Mouse (Mus musculus) midbrain, embryonic 12.5 days (tissue): ENCODE data around the gene Ralgapa2. TPM values are rescaled to one million over a fixed set of nuclear protein-coding genes. Genes with fewer than 3 reads are reported as not detected.

Experiments used
- ATAC-seq: fragments of 200-750 bp; cut with Nextera tagmentation; 2 replicates; pipeline ENCODE4 v1.8.0; 2017; ENCODE audit warnings: low read depth, moderate TSS enrichment, moderate library complexity; ENCODE audit not compliant: low FRiP score
- H3K27ac ChIP-seq: fragments of 300-500 bp; sonication (generic); replicated peaks from 2 replicates; pipeline ENCODE4 v1.5.1; 2016; ENCODE audit warnings: mild to moderate bottlenecking
- H3K27me3 ChIP-seq: fragments of 300-500 bp; sonication (generic); 2 replicates; pipeline ENCODE4 v1.6.1; 2016; ENCODE audit warnings: mild to moderate bottlenecking
- H3K36me3 ChIP-seq: fragments of 300-500 bp; sonication (generic); 2 replicates; pipeline ENCODE4 v1.6.1; 2016
- H3K4me1 ChIP-seq: fragments of 300-500 bp; sonication (generic); 2 replicates; pipeline ENCODE4 v1.6.1; 2016
- H3K4me2 ChIP-seq: fragments of 300-500 bp; sonication (generic); replicated peaks from 2 replicates; pipeline ENCODE4 v1.6.1; 2016; ENCODE audit warnings: mild to moderate bottlenecking, moderate library complexity
- H3K4me3 ChIP-seq: fragments of 300-500 bp; sonication (generic); 2 replicates; pipeline ENCODE4 v1.5.1; 2016; ENCODE audit warnings: mild to moderate bottlenecking
- H3K9ac ChIP-seq: fragments of 300-500 bp; sonication (generic); replicated peaks from 2 replicates; pipeline ENCODE4 v1.6.1; 2016; ENCODE audit warnings: mild to moderate bottlenecking, moderate library complexity
- H3K9me3 ChIP-seq: fragments of 300-500 bp; sonication (generic); 2 replicates; pipeline ENCODE4 v1.6.1; 2016; ENCODE audit warnings: mild to moderate bottlenecking
- WGBS: fragments of 180-500 bp; shearing (Covaris S2); methylation state at CpG from one replicate; pipeline ENCODE4 v1.1.7; 2016; 5-methylcytosine and 5-hydroxymethylcytosine counted together
- polyA plus RNA-seq: library from polyadenylated mRNA; unstranded; fragments of >200 nt; fragmentation: Nextera tagmentation; extraction: Ambion mirVana; gene quantifications from 2 replicates; pipeline ENCODE4 v1.2.1, GENCODE M21; 2016

Ralgapa2 gene
- polyA plus RNA-seq = 14.2 and 14.4 TPM in 2 replicates

- Histone ChIP-seq H3K4me1 (peaks cover 12% of the 10 kb centered on the region), H3K27me3 (no peaks in the 10 kb centered on the region), H3K36me3 (no peaks in the 10 kb centered on the region), H3K4me3 (peak within 1 kb of the TSS; percentile 87), H3K9ac (peak within 1 kb of the TSS; percentile 90), H3K27ac (peak within 1 kb of the TSS; percentile 56; the same call in 1 of the 2 replicates), H3K4me2 (peak within 1 kb of the TSS; percentile 77), H3K9me3 (no peaks in the 10 kb centered on the region)
- peak; percentile 97 for ATAC-seq
- WGBS = under 1% methylated on average over 52 of the region's 57 CpGs
Observed at GRCm38 (mm10) chr2:146511911-146512580, at the start of gene Ralgapa2. Gene Ralgapa2, minus strand, starts transcription at chr2:146512344.

DNA sequence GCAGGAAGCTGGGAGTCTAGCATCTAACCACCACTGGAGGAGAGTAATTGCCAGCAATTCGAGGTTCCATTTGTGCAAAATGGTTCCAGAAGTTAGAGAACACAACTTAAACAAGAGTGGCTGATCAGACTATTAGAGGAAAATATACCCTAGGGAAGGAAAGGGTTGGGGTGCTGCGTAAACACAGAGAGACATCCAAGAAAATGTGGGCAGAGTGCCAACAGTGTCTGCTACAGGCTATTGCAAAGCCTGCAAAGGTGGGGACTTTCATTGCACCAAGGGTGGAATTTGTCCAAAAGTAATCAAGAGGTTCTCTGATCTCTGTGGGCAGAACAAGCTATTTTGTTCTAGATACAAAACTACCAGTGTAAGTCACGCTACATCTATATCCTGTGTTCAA, 49.4 kb upstream of the Ralgapa2 start:
- Histone ChIP-seq H3K36me3 (no peaks in the 10 kb centered on the region), H3K4me1 (no peaks in the 10 kb centered on the region), H3K4me3 (no peak overlapping the region), H3K27me3 (no peaks in the 10 kb centered on the region), H3K9me3 (no peaks in the 10 kb centered on the region), H3K9ac (no peak overlapping the region), H3K27ac (no peak overlapping the region), H3K4me2 (no peak overlapping the region)
- ATAC-seq = no peak
- WGBS = 88% methylated on average over 3 of the region's 3 CpGs

GRCm38 (mm10) chr2:146560633-146561043, 48.5 kb upstream of the Ralgapa2 start:
- no peak for ATAC-seq
- no peaks in the 10 kb centered on the region for H3K27me3 ChIP-seq
- 86% methylated on average over 4 of the region's 4 CpGs for WGBS
- no peaks in the 10 kb centered on the region for H3K9me3 ChIP-seq
- H3K9ac ChIP-seq = no peak overlapping the region
- no peaks in the 10 kb centered on the region for H3K4me1 ChIP-seq
- H3K4me2 ChIP-seq = no peak overlapping the region
- H3K4me3 ChIP-seq = no peak overlapping the region
- no peaks in the 10 kb centered on the region for H3K36me3 ChIP-seq
- no peak overlapping the region for H3K27ac ChIP-seq

DNA sequence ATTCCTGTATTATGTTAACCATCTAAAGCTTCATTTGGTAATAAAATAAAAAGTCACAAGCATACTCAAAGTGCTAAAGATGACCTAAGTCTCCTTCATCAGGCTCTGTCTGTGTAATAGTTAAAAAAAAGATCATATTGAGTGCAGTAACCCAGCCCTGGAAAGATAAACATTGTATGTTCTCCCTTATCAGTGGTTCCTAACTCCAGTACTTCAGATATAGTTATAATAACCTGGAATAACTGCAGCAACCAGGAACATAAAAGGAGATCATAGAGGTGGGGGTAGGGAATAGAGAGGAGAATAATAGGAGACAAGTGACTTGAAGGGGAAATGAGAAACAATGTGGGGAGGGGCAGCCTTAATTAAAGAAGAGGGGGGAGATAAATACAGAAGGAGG, 44.0 kb upstream of the Ralgapa2 start:
- Histone ChIP-seq H3K27me3 (no peaks in the 10 kb centered on the region), H3K9me3 (no peaks in the 10 kb centered on the region), H3K9ac (no peak overlapping the region), H3K4me1 (no peaks in the 10 kb centered on the region), H3K27ac (no peak overlapping the region), H3K4me3 (no peak overlapping the region), H3K4me2 (no peak overlapping the region), H3K36me3 (no peaks in the 10 kb centered on the region)
- ATAC-seq = no peak

- WGBS = 77% methylated on average over 5 of the region's 5 CpGs
- Histone ChIP-seq H3K27ac (no peak overlapping the region), H3K4me3 (no peak overlapping the region), H3K27me3 (no peaks in the 10 kb centered on the region), H3K4me1 (no peaks in the 10 kb centered on the region), H3K36me3 (no peaks in the 10 kb centered on the region), H3K9me3 (no peaks in the 10 kb centered on the region), H3K4me2 (no peak overlapping the region), H3K9ac (no peak overlapping the region)
- no peak for ATAC-seq
Observed at GRCm38 (mm10) chr2:146555351-146555750, 43.2 kb upstream of the Ralgapa2 start.

GRCm38 (mm10) chr2:146553701-146554100, 41.6 kb upstream of the Ralgapa2 start:
- WGBS = 40% methylated on average over 2 of the region's 2 CpGs
- H3K9me3 ChIP-seq = no peaks in the 10 kb centered on the region
- H3K27me3 ChIP-seq = no peaks in the 10 kb centered on the region
- no peak for ATAC-seq
- H3K4me2 ChIP-seq = no peak overlapping the region
- no peak overlapping the region for H3K4me3 ChIP-seq
- no peak overlapping the region for H3K9ac ChIP-seq
- H3K36me3 ChIP-seq = no peaks in the 10 kb centered on the region
- no peak overlapping the region for H3K27ac ChIP-seq
- peaks cover 13% of the 10 kb centered on the region for H3K4me1 ChIP-seq

- Histone ChIP-seq H3K27me3 (no peaks in the 10 kb centered on the region), H3K27ac (no peak overlapping the region), H3K9ac (no peak overlapping the region), H3K4me2 (no peak overlapping the region), H3K4me1 (peaks cover 19% of the 10 kb centered on the region), H3K9me3 (no peaks in the 10 kb centered on the region), H3K4me3 (no peak overlapping the region), H3K36me3 (no peaks in the 10 kb centered on the region)
- ATAC-seq = no peak
- 84% methylated on average over 4 of the region's 4 CpGs for WGBS
Observed at GRCm38 (mm10) chr2:146551818-146552217, 39.7 kb upstream of the Ralgapa2 start.

DNA sequence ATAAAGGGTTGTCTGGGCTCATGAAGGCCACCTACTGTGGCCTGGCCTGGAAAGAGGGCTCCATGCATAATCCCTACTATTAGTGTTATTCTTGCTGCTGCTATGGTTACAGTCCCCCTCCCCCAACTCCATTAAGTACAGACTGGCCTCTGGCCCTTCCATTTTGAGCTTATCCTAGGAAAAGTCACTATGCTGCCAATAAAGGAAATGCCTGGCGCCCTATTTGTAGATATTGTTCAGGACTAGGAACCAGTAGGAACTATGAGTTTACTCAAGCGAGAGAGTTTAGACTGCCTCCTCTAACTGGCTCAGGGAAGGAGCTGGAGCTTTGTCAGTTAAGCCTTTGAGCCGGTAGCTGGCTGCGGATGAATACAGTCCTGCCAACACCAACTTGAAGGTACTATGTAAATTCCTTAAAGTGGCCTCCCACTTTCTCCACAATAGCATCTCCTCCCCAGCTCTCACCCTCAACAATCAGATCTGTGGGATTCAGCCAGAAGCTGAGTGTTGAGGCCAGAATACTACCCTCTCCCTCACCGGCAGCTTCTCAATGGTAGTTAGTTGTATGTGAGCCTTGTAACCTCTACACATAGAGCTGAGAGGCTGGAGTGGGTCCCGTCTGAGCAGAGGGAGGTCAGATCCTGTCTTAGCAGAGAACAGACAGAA, 37.1 kb upstream of the Ralgapa2 start:
- peak; percentile 93 for ATAC-seq
- H3K27me3 ChIP-seq = no peaks in the 10 kb centered on the region
- H3K9me3 ChIP-seq = no peaks in the 10 kb centered on the region
- H3K36me3 ChIP-seq = no peaks in the 10 kb centered on the region
- H3K4me1 ChIP-seq = peaks cover 19% of the 10 kb centered on the region
- H3K27ac ChIP-seq = peak overlapping the region; percentile 77
- H3K9ac ChIP-seq = no peak overlapping the region
- 3% methylated on average over 6 of the region's 6 CpGs for WGBS
- peak overlapping the region; percentile 25; the same call in 1 of the 2 replicates for H3K4me2 ChIP-seq
- H3K4me3 ChIP-seq = no peak overlapping the region

DNA sequence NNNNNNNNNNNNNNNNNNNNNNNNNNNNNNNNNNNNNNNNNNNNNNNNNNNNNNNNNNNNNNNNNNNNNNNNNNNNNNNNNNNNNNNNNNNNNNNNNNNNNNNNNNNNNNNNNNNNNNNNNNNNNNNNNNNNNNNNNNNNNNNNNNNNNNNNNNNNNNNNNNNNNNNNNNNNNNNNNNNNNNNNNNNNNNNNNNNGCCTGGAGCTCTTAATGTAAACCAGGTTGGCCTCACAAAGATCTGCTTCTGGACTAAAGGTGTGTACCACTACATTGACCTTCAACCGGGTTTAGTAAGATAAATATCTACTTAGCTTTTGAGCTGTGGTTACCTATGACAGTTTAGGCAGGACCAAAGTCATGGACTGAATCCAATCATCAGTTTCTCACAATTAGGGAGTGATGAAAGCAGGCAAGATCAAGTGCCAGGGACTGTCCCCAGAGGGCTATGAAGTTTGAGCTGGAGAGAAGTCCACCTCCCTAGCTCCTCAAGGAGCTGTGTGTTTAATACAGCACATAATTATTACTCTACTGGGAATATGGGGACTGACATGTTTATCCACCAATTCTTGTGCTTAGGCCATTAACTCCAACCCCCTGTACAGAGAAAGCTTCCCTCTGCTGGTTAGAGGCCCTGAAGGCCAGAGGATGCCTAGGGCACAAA, 32.1 kb upstream of the Ralgapa2 start:
- Histone ChIP-seq H3K4me2 (no peak overlapping the region), H3K27ac (no peak overlapping the region), H3K27me3 (no peaks in the 10 kb centered on the region), H3K4me1 (peaks cover 11% of the 10 kb centered on the region), H3K36me3 (no peaks in the 10 kb centered on the region), H3K4me3 (no peak overlapping the region), H3K9me3 (peaks cover 10% of the 10 kb centered on the region; the same call in 1 of the 2 replicates), H3K9ac (no peak overlapping the region)
- WGBS = 86% methylated on average over 1 of the region's 1 CpGs
- ATAC-seq = no peak

- H3K9me3 ChIP-seq = no peaks in the 10 kb centered on the region
- no peak overlapping the region for H3K27ac ChIP-seq
- H3K4me2 ChIP-seq = no peak overlapping the region
- no peak overlapping the region for H3K9ac ChIP-seq
- no peaks in the 10 kb centered on the region for H3K27me3 ChIP-seq
- WGBS = 82% methylated on average over 8 of the region's 8 CpGs
- no peak for ATAC-seq
- no peak overlapping the region for H3K4me3 ChIP-seq
- no peaks in the 10 kb centered on the region for H3K4me1 ChIP-seq
- no peaks in the 10 kb centered on the region for H3K36me3 ChIP-seq
Observed at GRCm38 (mm10) chr2:146533118-146533949, 21.2 kb upstream of the Ralgapa2 start.

DNA sequence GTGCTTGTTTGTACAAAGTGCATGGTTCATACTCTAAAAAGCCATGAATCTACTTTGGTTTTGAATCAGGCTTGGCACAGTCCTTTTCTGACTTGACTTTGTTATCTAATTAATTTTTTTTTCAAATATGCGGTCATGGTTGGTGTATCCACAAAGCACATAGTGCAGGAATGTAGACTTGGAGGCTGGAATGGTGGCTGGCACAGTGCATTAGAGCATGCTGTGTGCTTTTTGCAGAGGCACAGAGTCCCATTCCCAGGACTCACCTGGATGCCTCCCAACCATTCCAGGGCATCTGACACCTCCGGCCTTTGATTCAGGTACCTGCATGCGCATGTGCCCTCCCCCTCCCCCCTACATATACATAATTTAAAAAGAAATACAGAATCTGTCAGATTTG, 20.3 kb upstream of the Ralgapa2 start:
- H3K27me3 ChIP-seq = no peaks in the 10 kb centered on the region
- H3K4me2 ChIP-seq = no peak overlapping the region
- WGBS = 90% methylated on average over 3 of the region's 3 CpGs
- no peak for ATAC-seq
- no peak overlapping the region for H3K27ac ChIP-seq
- no peaks in the 10 kb centered on the region for H3K9me3 ChIP-seq
- no peaks in the 10 kb centered on the region for H3K4me1 ChIP-seq
- no peak overlapping the region for H3K4me3 ChIP-seq
- H3K36me3 ChIP-seq = no peaks in the 10 kb centered on the region
- H3K9ac ChIP-seq = no peak overlapping the region
